Mouse (Mus musculus): ENCODE results near the gene Fam208b.

Gene Fam208b

DNA sequence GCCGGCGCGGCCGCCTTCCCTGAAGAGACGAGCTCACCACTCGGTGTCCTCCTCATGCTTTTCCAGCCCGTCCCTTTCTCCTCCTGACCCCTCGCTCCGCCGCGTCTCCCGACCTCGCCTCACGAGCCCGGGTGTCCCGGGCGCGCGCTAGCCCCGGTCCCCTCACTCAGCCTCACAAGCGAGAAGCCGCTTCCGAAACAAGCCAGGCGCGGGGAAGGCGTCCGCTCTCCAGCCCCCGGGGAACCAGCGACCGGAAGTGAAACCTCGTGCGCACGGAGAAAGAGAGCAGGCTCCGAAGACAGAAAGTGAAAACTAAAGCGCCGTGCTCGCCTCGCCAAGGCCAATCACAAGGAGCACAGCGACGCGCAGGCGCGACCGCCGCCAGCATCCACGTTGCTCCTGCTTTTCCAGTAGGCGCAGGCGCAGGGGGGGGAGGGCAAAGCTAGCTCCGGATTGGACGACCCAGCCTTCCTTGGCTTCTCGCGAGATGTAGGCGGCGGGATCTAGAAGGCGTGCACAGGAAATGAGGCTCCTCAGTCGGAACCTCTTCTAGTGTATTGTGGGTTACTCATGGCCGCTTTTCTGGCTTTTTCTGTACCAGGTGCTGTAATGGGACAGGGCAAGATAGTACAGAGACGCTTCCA is at the start of gene Fam208b:
TSS of gene Fam208b (minus strand) at position 314 of the 644 bp plus-strand sequence.
- DNase-seq (ENCODE audit: low read depth): peak; percentile 98

GRCm38 (mm10) chr13:3659163-3660160 is 48.6 kb upstream of the Fam208b start:
- DNase-seq (ENCODE audit: low read depth): no peak

DNA sequence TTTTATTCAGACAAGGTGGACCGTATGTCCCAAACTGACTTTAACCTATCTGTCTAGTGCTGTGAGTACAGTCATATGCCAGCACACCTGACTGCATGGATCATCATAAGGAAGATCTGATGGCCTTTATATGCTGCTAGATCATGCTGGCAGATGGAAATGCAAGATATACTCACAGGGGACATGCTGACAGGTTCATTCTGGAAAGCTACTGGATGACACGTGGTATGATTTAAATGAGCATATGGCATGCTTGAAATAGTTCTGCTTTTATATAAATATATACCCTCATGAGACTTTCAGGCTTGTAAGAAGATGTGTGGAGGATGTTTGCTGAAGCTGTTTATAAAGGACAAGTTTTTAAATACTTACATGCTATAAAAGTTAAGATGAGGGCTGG is 43.5 kb upstream of the Fam208b start:
- DNase-seq (ENCODE audit: low read depth): no peak

GRCm38 (mm10) chr13:3650569-3650968 is 39.7 kb upstream of the Fam208b start:
- no peak for DNase-seq (ENCODE audit: low read depth)

DNA sequence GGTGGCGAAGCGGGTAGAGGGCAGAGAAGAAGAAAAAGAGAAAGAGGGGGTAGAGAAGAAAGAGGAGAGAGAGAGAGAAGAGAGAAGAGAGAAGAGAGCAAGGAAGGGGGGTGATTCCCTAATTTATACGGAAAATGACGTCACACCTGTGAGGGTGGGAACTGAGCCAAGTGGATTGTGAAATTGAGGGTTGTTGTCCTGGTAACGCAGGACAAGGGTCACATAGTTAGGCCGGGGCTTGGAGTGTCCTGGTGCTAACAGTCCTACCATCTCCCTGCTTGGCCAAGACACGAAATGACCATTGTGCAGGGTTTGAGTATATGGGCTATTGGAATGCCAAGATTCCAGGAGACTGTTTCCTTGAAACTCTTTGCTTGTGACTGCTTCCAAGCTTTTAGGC is 35.7 kb upstream of the Fam208b start:
- no peak for DNase-seq (ENCODE audit: low read depth)

DNA sequence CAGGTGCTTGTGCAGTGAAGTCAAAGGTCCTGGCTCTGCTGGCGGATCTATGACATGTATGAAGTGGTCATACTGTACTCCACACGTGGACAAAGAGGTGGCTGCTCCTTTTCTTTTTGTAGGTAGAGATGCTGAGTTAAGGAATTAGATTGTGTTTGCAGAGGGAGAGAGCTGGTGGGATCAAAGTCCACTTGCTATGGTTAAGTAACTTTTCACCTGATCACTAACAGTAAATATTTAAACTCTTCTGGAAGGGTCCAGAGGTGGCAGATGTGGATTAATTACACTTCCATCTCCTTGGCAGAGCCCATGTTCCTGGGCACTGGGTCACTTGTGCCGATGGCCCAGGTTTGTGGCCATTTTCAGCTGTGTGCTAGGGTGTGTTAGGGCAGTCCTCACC is 35.0 kb upstream of the Fam208b start:
- DNase-seq (ENCODE audit: low read depth): no peak

- no peak for DNase-seq (ENCODE audit: low read depth)
Observed at GRCm38 (mm10) chr13:3644871-3645270, 34.0 kb upstream of the Fam208b start.

DNA sequence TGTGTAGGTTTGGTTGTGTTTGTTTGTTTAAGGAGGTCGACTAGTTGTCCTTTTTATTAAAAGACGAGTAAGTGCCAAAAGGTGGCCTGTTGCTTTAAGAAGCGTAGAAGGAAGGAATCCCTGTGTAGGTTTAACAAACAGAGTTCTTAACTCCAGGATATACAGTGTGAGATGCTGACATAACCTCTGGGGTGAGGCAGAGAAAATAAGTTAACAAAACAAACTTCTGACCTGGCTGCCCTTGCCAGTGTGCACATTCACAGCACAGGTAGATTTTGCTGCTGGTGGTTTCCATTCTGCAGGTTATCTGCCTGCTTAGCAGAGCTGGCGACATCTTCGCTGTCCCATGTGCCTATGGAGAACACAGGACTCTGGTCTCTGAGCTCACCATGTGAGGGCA is 31.6 kb upstream of the Fam208b start:
- DNase-seq (ENCODE audit: low read depth): no peak

DNA sequence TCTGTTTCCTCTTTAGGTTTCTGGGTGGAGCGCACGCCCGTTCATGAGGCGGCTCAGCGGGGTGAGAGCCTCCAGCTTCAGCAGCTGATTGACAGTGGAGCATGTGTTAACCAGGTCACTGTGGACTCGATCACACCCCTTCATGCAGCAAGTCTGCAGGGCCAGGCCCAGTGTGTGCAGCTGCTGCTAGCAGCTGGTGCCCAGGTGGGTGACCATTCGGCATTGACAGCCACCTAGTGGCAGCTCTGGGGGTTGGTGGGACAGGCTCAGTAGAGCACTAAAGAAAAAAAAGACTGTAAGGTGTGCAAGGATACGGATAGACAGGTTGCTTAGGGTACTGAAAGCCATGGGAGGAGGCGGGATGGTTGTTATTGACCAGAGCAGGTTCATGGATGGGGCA is 31.1 kb upstream of the Fam208b start:
- no peak for DNase-seq (ENCODE audit: low read depth)

- no peak for DNase-seq (ENCODE audit: low read depth)
Observed at GRCm38 (mm10) chr13:3636797-3637196, 25.9 kb upstream of the Fam208b start.

- DNase-seq (ENCODE audit: low read depth): no peak
Observed at GRCm38 (mm10) chr13:3635076-3635475, 24.2 kb upstream of the Fam208b start.

DNA sequence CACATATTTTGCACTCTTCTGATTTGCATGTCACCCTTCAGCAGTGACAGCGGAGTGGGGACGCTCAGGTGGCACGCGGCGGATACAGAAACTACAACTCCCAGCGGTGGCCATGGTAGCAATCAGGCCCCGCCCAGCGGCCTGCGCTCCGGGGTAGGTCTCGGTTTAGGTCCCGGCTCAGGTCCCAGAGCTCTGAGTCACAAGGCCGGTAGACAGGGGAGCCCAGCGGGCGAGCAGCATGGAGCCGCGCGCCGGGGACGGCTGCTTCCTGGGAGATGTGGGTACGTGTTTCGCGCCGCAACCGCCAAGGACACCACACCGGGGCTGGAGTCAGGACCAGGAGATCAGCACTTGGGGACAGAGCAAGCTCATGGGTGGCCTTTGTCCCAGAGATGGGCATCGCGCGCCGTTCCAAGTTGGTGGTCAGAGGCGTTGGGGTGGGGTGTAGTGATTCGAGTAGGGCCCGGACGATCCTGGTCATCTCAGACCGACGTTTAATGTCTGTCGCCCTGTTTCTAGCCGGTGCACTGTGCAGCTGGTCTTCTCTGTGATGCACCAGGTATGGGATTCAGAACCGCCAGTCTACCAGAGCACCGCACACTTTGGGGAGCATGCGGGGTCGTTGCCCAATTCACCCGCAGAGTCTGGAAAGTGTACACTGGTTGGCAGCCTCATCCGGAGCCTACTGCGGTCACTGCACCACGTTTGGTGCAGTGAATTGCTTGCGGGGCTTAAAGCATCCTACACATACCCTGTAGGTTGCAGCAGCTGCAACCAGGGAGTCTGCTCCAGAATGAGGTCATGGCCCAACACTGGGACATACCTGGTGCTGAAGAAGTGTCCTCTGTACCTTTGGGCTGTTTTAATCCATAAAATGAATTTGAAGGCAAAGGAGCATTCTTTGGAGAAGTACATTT is 23.2 kb upstream of the Fam208b start, which contains the start of gene Asb13:
TSS of gene Asb13 (plus strand) at position 138 of the 917 bp plus-strand sequence.
- DNase-seq (ENCODE audit: low read depth): peak; percentile 60

- DNase-seq (ENCODE audit: low read depth): no peak
Observed at GRCm38 (mm10) chr13:3633131-3633530, 22.2 kb upstream of the Fam208b start.

- DNase-seq (ENCODE audit: low read depth): no peak
Observed at GRCm38 (mm10) chr13:3632551-3632950, 21.6 kb upstream of the Fam208b start.

- no peak for DNase-seq (ENCODE audit: low read depth)
Observed at GRCm38 (mm10) chr13:3628102-3628501, 17.2 kb upstream of the Fam208b start.

DNA sequence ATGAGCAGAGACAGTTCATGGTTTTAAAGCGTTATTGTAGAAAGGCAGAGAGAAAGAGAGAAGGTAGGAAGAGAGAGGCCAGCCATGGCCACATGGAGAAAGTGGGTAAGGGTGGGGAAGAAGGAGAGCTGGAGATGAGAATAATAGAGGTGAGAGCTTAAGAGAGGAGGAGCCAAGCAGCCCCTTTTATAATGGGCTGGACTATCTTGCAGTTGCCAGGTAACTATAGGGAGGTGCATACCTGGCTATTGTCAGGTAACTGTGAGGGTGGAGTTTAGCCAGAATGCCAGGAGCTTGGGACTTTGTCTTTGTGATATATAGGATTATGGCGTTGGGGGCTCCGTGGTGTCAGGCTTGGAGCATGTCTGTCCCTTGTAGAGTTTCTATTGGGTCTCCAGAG is 16.2 kb upstream of the Fam208b start:
- no peak for DNase-seq (ENCODE audit: low read depth)

GRCm38 (mm10) chr13:3610118-3610794 is 652 bp downstream of the Fam208b start:
- no peak for DNase-seq (ENCODE audit: low read depth)

GRCm38 (mm10) chr13:3609780-3610117 is 1.2 kb downstream of the Fam208b start:
- DNase-seq (ENCODE audit: low read depth): no peak

- DNase-seq (ENCODE audit: low read depth): no peak
Observed at GRCm38 (mm10) chr13:3596232-3596631, 14.7 kb downstream of the Fam208b start.

DNA sequence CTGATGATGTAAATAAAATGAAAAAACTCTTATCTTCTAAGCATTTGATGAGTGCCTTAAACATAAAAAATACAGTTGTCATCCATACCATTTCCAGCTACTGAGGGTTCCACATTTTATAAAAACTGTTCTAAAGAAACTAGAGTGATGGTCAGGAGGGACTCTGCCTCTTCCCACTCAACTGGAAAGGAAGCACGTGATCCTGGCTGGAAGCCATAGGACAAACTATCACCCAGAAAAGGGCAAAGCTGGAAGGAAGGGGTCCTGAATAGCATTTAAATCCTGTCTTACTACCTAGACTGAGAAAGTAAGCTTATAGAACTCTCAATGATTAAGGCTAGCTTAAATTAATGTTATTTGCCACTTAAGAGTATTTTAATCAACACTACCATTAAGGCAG is 16.6 kb downstream of the Fam208b start:
- no peak for DNase-seq (ENCODE audit: low read depth)

DNA sequence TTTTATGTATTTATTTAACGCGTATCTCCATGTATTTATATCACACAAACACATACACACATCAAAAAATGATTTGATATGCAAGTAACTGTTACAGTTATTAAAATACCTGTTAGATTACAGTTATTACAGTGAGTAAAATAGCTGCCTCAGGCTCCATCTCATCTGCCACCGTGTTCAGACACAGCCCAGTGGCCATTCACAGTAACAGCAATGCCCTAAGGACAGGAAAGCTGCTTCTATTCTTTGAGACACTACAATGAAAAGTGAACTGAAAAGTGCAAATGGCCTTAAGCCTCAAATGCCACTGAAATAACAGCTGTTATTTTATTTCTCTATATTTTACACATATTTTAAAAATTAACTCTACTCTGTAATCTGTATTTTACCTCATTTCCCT is 20.1 kb downstream of the Fam208b start:
- DNase-seq (ENCODE audit: low read depth): no peak

- no peak for DNase-seq (ENCODE audit: low read depth)
Observed at GRCm38 (mm10) chr13:3563953-3564352, 47.0 kb downstream of the Fam208b start.
